Mouse (Mus musculus): ENCODE results near the gene Wdr91.

The Wdr91 gene

DNA sequence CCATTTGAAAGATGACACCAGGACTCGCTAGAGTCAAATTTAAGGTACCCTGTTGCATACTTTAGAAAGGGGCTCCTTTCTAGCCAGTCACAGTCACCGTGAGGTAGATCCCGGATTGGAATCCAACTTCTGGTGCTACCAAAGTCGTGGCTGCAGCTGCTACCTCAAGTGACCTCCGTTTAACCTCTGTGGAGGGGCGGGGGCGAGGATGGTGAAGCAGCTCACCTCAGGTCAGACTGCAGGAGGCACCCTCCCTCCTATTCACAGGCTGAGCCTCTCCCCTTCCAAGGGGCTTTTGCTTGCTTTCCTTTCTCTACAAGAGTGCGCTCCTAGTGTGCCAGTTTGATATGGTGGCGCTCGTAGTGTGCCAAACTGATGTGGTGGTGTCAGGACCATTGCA lies 9.3 kb upstream of the Wdr91 start, which contains the start of gene Stra8:
Stra8 (plus strand) TSS at position 208 of the 400 bp plus-strand sequence.
- intact Hi-C loops (cut with DNase I), result loop anchor here (5.0 to 10.0 kb wide), 2 partner anchors 33 to 135 kb away; partner anchors contain the start of gene Agbl3

DNA sequence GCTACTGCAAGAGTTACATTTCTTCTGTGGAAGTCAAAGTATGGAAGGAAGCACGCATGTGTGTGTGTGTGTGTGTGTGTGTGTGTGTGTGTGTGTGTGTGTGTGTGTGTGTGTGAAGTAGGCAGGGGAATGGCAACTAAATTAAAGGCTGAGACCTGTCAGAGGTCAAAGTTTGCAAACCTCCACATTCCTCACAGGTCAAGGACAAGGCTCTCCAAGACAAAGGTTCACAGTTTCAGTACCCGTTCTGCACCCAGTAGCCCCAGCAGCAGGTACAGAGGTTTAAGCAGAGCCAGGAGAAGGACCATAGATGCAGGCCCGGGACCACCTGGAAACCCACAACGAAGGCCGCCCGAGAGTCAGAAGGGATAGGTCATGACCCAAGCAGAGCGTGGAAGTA lies 8.5 kb upstream of the Wdr91 start:
- intact Hi-C loops (cut with DNase I), result no loop called here

DNA sequence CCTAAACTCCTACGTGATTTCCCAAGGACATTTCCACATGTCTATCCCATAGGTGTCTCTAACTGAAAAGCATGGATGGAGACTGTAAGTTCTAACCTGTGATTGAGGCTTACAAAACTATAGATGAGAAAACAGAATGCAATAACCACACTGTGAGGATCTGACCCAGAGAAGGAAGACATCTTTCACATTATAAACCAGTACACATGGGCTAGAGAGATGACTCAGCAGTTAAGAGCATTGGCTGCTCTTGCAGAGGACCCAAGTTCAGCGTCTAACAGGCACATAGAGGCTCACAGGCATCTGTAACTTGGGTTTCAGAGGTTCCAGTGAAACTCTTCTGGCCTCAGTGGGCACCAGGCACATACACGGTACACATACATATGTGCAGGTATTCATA lies 3.8 kb upstream of the Wdr91 start:
- intact Hi-C loops (cut with DNase I), result no loop called here

DNA sequence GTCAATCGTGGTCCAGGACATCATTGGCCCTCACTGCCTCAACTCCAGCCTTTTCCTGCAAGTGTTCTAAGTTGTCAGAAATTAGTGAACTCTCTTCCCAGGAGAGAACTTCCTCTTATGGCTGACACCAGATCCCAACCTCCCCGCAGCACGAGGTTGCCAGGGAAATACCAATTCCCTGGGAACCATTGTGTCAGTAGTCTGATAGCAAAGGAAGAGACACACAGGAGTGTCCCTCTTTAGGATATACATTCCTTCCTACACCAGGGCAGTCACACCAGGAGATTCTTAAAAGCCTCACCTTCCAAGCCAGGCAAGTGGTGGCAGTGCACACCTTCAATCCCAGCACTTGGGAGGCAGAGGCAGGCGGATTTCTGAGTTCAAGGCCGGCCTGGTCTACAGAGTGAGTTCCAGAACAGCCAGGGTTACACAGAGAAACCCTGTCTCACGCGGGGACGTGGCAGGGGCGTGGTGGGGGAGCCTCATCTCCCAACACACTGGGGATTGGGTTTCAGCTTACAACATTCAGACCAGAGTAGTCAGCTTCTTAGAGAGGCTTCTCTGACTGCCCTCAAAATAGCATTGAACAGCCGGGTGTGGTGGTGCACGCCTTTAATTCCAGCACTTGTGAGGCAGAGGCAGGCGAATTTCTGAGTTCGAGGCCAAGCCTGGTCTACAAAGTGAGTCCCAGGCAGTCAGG lies 2.8 kb upstream of the Wdr91 start:
- intact Hi-C loops (cut with DNase I), result no loop called here

DNA sequence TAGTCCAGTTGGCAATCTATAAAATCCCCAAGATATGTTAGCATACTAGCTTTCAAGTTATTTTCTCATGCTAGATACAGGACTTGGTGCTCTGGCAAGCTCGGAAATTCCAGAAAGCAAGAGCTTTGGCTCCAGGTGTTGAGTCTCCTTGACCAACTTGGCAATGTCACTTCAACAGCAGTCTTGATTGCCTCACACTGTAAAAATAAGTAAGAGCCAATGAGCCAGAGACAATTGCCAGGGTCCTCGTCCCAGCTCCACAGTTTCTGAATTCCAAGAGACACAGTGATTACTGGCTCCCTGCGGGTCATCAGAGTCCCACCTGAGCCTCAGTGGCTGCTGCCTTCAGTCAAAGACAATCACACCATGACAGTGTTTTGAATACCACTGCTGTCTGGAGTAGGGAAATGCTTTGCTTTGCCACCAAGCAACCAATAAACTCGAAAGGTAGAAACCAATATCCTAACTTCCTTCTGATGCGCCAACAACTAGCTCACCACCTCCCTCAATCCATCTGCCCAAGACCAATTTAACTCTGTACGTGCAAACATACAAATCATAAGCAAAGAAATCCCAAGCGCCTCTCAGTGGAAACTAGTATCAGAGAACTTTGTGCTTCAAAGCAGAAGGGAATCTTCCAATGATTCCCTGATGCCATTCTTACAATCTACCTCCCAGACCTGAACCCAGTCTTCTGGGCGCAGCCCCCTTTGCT lies 888 bp downstream of the Wdr91 start:
- intact Hi-C loops (cut with DNase I), result no loop called here

DNA sequence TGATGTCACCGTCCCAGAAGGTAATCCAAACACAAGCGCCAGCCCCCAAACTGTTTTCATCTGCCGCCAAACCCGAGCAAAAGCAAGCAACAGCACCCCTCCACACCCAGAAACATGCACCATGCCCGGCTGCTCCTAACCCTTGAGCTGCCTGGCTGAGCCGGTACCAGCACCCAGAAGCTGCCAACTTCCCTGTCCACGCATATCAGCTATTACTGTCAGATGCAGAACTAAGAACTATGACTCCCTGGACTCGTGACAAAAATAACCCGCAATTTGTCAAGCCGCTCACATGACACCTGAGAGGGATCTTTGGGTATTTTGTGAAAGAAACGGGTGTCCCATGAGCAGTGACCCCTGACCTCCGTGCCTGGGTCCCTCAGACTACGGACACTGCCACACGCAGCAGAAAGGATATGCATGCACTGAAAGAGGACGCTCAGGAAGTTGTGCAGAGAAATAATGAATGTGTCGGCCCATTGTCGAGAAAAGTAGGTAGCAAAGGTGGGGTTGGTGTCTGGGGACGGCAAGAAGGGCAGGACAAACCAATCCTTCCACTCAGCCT lies 2.9 kb downstream of the Wdr91 start:
- intact Hi-C loops (cut with DNase I), result no loop called here

DNA sequence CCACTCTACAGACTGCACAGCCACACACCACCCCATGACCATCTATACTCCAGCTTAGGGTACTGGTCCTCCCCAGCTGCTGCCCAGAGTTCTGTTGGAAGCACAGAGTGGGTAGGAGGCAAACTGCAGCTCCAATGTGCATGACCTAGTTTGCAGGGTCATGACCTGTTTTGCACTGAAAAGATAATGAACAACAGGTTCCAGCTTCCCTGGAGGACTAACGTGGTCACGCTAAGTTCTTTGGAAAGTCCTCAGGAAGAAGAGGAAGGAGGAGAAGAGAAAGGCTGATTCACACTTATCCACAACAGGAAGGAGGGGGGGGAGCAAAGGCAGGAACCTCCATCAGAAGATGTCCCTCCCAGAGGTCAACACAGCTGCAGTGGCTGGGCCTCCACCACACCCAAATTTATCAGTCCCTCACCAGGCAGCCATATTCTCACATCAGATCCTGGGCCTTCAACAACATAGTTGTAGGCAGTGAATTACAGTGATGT lies 3.5 kb downstream of the Wdr91 start:
- intact Hi-C loops (cut with DNase I), result no loop called here

DNA sequence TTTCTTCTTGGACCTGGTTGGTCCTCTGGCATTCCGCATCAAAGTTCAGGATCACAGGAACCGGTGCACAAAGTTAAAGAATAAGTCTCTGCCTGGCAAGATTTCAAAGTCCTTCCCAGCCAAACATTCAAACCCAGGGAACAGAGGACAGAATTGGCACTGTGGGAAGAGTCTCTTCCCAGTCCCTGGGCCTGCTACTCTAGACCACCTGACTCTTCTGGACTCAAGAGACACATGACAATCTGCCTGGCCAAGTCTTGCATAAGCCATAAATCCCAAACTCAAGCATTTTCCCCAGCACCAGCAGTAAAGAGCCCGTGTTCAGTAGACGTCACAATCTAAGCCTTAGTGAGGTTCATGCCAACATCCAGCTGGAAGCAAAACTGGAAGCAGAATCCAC lies 4.0 kb downstream of the Wdr91 start:
- intact Hi-C loops (cut with DNase I), result no loop called here

DNA sequence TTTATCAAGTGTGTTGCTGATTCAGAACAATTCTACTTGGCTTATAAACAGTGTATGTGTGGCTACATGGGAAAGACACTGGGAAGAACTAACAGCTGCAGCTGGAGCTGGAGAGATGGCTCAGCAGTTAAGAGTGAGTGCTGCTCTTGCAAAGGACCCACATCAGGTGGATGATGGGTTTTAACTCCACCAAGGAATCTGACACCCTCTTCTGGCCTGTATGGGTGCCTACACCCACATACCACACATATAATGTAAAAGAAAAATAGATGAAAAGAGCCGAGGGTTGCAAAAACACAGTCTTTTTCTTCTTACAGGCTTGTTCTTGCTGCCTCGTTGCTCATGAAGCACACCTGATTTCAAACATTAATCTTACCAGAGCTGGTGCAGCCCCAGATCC lies 4.6 kb downstream of the Wdr91 start:
- intact Hi-C loops (cut with DNase I), result no loop called here

DNA sequence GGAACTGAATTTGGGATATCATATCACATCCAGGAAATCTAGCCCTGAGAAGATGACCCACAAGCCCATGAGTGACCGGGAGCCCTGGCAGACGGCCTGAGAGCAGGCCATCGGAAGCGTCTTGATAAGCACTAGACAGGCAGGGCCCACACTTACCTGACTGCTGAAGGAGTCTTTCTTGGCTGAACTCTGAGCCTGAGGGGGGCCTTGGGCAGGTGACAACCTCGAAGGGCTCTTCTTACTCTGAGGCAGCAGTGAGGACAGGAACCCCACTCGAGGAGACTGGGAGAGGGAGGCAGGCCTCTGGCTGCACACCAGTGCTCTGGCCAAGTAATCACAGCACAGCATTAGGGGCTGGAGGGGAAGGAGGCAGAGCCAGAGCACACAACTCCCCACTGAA lies 6.3 kb downstream of the Wdr91 start:
- intact Hi-C loops (cut with DNase I), result no loop called here

DNA sequence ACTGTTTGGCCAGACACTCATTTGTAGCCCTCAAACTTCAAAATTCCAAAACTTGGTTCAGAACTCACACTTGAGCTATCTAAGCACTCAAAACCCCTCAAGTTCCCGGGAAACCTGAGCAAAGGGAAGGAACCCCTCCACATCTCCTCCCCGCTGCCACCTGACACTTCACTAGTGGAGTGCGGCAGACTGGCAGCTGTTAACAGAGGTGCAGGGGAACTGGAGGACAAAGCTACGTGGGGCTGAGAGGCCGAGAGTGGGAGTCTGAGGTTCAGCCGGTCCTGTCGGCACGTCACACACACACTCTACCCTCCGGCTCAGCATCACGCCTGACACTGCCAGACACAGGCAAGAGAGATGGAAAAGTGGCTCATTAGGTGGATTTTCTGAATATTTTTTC lies 6.8 kb downstream of the Wdr91 start:
- intact Hi-C loops (cut with DNase I), result no loop called here

DNA sequence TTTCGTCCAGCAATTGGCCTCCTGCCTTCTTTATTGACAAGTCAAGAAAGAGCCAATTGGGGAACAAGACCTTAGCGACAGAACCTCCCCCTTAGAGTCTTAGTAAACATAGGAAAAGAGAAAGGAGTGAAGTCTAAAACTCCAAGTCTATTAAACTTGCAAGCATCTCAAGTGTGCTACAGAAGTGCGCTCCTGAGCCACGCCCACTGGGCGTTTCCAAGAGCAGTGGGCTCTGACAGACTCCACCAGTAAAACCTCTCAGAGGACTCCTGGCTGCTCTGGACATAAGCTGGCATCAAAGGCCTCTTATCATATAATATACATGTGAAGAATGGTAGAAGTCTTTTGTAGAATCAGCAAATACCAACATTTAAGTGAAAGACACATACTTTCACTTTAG lies 7.2 kb downstream of the Wdr91 start:
- intact Hi-C loops (cut with DNase I), result no loop called here

DNA sequence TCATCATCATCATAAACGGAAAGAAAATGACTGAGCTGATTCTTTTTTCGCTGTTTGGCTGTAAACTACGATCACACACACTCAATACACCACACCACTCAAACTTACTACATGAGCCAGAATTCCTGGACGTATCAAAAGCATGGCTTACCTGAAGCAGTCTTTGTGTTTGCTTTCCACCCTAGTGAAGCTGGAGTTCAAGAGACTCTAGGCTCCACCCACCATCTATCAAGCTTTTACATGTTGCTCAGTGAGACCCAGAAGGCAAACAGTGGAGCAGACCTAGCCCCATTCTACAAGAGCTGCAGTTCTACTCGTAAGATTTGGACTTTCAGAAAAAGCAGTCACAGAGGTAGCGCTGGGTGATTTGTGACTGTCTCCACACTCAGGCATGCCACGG lies 8.1 kb downstream of the Wdr91 start:
- intact Hi-C loops (cut with DNase I), result no loop called here

DNA sequence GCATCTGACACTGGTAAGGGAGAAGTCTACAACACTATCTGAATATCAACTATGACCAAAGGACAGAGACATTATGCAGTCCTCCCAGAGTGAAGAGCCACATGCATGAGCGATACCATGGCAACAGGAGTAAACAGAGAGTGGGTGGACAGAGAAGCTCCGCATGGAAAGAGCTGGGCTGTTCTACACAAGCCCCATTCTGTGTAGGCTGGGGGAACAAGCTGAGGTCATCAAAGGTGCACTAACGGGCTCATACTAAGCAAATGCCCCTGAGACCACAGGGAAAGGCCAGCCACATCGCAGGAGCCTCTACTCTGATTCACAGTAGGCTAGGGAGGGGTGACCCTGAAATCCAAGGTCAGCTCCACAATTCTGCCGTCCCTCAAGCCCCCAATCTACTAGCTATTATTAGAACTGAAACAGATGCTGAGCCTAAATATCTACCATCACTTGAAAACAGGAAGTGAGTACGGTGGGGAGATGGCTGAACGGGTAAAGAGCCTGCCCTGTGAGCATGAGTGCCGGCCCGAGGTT lies 8.7 kb downstream of the Wdr91 start:
- intact Hi-C loops (cut with DNase I), result no loop called here

DNA sequence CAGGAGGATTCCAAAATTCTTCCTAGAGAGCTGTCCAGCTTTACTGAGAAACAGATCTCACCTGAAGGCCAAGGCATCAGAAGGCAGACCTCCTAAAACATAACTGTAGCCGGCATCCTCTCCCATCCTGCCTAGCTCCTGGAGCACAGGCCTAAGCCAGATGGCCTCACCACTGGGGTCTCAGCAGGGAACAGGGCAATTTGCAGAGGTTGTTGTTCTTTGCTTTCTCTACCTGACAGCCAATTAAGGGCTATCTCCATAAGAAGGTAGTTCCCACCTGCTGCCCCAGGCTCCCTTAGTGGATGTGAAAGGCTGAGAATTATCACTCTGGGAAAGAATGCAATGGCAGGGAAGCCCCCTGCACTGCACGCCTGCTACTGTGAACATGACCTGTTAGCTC lies 9.7 kb downstream of the Wdr91 start:
- intact Hi-C loops (cut with DNase I), result no loop called here

DNA sequence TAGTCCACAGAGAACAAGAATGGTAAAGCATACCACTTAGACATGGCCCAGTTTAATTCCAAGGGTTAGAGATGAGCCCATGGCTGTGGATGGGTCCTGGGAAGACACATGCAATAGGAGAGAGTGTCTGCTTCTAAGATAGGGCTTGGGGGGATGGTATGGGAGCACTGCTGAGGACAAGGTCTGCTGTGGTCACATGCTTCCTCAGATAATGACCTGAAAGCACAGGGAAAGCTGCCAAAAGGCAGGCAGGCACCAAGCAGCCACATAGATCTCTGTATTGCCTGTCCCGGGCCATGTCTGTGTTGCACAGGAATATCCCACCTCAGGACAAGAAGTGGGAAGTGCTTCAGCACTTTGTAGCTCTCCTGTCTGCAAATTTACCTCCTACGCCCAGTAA lies 11.5 kb downstream of the Wdr91 start:
- intact Hi-C loops (cut with DNase I), result no loop called here

DNA sequence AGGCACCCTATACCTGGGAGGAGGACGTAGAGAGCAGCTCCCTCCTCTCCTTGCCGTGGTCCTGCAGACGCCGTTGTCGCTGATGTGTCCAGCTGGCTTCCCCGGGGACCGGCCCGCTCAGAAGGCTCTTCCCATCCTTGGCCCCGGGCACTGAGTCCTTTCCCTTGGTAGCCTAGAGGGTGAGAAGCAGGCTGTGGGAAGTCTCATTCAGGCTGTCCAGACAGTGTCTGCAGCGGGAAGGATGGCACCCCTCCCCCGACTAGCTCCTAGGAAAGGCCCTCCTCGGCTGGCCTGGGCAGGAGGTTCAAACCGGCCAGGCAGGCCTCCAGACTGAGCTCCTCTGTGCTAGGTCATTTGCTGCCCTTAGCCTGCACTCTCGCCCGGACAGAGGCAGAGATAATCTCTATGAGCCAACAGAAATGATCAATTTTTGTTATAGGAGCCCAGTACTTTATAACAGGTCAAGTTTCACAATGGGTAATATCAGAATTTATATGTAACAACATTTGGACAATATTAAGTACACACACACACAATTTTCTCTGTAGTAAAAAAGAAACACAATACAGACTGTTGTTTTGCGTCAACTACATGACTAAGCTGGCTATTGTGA lies 14.4 kb downstream of the Wdr91 start:
- intact Hi-C loops (cut with DNase I), result no loop called here

DNA sequence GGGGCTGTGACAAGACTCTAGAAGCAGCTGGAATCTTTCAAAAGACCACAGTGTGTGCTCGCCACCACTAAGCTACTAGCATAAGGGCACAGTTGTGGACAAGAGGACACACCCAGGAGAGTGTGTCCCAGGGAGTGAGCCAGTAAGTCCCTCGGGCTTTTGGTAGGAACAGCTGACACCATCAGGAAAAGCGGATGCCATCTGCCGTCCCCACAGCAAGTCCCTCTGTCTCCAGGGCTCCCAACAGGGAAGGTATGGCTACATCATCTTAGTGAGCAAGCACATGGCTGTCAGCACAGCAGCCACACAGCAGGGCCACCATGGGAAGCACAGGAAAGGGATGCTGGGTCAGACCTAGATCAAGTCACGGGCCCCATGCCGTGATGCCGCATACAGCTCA lies 15.1 kb downstream of the Wdr91 start:
- intact Hi-C loops (cut with DNase I), result no loop called here

DNA sequence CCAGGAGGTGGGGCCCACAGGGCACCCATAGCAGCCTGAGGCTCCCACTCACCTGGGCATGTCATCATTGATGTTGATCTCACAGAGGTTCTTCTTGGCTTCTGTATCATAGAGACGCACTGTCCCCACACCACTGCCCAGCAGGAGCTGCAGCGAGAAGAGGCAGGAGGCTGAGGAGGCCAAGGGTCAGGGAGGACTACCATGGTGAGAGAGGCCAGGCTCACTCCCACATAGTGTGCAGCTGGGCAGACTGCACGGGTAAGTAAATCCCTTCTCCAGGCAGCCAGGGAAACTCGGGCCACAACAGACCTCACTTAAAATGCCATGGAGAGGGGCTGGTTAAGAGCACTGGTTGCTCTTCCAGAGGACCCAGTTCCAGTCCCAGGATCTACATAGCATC lies 21.5 kb downstream of the Wdr91 start:
- intact Hi-C loops (cut with DNase I), result loop anchor here (5.0 kb wide), 1 partner anchor 33 kb away; the partner anchor contains the start of gene Stra8

DNA sequence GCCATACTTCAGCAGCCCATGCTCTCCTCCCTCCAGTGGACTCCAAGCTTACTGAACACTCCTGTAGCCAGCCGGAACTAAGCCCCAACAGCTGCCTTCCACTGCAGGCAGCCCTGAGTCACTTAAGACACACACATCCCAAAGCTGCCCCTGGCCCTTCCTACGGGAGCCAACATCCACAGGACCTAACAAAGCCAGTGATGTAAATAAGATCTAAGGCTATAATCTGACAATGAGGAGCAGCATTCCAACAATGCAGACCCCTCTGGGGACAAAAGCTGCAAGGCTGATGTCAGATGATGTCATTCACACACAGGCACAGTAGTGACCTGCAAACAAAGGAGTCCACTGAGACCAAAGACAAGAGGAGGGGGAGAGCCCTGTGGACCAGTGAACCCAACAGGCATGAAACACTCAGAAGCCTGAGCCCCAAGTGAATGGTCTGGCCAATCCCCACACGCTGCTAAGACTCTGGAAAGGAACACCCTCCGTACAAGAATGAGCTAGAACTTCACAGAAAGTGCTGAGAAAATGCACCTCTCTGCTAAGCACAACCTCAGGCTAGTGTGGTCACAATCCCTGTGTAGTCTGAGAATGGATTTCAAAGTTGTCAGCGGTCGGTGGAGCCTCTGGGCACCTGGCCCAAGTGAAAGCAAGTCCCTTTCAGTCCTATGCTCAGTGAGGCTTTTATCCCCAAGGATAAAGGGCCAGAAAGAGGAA lies 23.4 kb downstream of the Wdr91 start:
- intact Hi-C loops (cut with DNase I), result loop anchor here (5.0 kb wide), 1 partner anchor 35 kb away; the partner anchor contains the start of gene Stra8

DNA sequence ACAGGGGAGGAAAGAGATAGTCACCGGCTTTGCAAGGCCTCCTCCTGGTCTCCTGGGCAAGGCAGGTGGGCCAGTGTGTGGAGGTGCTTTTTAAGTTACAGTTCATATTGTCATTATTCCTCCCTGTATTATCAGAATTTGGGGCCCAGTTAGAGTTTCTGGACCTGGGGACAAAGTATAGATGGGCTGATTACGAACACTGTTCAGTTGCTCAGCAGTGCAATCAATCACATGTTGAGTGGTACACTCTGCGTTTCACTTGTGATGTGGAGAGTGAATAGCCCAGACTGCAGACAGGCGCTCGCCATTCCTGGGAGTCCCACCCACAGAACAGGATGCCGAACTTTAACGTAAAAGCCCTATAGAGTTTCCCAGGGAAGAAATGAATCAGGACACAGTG lies 26.0 kb downstream of the Wdr91 start:
- intact Hi-C loops (cut with DNase I), result loop anchor here (5.0 kb wide), 1 partner anchor 38 kb away; the partner anchor contains the start of gene Stra8
